Mouse (Mus musculus): ENCODE measurements at regions not wholly inside any gene's neighbourhood (a gene's known extent, or its start where the extent isn't known, plus 50 kb on each side); places are given as distances from the start of the nearest gene placed in this dataset.
A peak's percentile ranks its signal among the peaks of the same experiment; 100 is the strongest.

DNA sequence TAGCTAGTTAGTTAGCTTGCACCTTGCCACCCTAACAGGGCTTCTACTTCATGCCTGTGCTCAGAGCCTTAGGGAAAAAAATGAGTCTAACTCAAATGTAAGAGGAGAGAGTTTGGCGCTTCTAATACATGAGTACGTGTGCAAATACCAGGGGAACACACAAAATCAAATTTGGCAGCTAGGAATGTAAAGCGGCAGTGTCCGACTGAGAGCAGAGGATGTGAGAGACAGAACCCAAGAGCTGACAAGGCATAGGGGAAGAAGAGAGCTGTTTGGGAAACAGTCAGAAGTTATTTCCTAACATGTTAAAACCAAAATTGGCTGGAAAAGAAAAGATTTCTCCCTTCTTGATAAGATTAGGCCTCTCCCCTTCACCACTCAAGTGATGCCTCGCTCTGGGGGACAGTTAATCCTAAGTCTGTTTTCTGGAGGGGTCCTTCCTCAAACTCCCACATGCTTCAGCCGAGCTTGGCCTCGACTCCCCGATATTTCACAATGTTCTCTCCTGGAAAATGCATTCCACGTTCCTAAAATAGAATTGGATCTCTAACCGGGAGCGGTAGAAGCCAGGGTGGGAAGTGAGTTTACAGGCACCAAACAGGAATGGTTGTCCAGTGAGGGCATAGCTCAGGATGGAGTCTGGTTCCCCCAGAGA is 229.1 kb downstream of the Maf start:
- no peak for DNase-seq (ENCODE audit: low read depth)

DNA sequence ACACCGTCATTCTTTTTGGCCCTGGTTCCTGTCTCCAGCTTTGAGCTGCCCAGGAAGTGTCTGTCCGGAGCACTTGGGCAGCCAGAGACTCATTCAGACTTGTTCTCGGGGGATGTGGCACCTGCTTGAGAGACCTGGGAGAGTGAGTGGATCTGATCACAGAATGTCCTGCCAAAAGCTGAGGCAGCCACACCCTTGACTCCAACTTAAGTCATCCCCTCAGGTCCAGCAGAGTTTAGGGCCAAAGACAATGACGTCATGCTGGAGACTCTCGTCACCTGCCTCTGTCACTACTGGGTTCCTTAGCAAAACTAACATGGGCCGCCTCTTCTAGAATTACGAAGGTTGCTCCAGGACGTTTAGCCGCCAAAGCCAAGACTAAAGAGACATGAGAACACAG is 231.5 kb downstream of the Maf start:
- no peak for DNase-seq (ENCODE audit: low read depth)

GRCm38 (mm10) chr8:115475156-115475555 is 232.4 kb downstream of the Maf start:
- DNase-seq (ENCODE audit: low read depth) = no peak

DNA sequence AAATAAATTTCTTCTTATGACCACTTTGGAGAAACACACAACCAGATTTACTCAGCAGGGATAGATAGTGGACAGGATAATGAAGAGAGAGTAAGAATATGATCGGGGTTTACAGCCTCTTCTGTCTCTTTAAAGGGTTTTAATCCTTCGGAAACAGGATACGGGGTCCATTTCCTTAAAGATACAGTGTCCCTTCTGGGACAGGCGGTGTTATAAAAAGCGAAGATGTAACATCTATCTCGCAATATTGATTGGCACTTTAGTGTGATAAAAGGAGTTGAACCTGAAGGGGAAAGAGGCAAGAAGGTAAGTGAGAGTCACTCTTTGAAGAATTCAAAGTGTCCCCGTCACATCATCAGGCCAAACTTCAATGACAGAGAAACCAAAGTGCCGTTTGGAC is 233.6 kb downstream of the Maf start:
- no peak for DNase-seq (ENCODE audit: low read depth)

DNA sequence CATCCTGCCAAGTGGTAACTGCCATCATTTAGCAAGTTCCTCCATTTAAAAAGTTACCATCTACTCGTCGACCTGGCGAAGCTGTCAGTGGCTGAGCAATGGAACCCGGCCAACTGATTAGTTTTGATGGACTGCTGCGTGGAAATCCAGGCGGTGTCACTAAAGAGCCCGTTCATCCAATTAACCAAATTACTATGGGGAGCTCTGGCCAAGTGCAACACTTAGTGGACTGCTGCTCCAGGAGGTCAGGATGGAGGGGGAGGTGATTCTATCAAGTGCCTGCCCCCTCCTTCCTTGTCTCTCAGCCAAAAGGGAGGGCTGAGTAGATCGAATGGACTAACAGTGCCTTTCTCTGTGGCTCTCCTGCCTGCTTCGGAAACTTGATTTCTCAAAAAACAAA is 241.0 kb downstream of the Maf start:
- DNase-seq (ENCODE audit: low read depth) = no peak

DNA sequence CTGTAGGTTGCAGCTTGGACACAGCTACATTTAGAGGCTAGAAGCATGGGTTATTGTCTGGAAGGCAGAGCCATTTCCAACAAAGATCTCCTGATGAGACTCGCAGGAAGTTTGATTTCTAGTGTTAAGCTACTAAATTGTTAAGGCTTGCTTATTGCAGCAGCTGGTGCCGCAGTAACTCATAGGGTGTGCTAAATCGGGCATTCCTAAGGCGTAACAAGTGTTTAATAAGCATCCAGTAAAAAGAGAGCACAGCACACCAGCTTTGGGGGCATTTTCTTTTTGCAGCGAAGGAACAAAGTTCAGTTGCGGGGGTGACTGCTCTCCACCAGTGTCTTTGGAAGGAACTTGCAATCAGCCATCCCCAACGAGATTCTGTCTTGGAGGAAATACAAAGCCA is 241.5 kb downstream of the Maf start:
- DNase-seq (ENCODE audit: low read depth) = no peak

GRCm38 (mm10) chr8:115462657-115463056 is 244.9 kb downstream of the Maf start:
- DNase-seq (ENCODE audit: low read depth) = peak; percentile 78

GRCm38 (mm10) chr8:115458119-115458518 is 249.5 kb downstream of the Maf start:
- no peak for DNase-seq (ENCODE audit: low read depth)

DNA sequence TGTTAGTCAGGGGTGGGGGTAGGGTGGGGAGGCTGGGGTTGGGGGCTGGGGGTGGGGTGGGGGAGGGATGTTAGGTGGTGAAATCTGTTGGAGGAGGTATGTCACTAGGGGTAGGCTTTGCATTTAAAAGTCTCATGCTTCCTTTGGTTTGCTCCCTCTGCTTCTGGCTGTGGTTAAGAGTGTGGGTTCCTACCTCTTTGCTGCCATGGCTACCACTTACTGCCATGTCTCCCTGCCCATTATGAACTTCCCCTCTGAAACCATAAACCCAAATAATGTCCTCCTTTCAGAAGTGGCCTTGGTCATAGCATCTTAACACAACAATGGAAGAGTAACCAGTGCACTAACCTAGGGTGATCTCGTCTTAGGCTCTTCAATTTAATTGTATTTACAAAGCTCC is 256.8 kb downstream of the Maf start:
- DNase-seq (ENCODE audit: low read depth) = no peak

GRCm38 (mm10) chr8:115448367-115448766 is 259.2 kb downstream of the Maf start:
- DNase-seq (ENCODE audit: low read depth) = no peak

DNA sequence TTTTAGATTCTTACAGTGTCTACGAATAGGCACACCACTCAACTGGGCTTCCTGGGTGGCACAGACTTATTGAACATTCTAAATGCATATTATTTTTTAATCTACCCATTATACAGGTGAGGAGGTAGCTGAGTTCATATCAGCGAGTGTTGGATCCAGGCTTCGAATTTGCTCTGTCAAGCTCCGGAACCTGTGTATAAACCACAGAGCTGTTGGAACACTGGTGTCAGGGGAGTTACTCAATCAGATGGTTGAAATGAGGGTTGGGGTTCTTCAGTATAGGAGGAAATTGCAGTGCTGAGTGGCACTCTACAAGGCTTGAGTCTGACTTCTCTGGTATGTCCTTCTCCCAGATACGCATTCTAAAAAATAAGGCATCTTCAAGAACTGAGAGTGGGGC is 263.1 kb downstream of the Maf start:
- no peak for DNase-seq (ENCODE audit: low read depth)

DNA sequence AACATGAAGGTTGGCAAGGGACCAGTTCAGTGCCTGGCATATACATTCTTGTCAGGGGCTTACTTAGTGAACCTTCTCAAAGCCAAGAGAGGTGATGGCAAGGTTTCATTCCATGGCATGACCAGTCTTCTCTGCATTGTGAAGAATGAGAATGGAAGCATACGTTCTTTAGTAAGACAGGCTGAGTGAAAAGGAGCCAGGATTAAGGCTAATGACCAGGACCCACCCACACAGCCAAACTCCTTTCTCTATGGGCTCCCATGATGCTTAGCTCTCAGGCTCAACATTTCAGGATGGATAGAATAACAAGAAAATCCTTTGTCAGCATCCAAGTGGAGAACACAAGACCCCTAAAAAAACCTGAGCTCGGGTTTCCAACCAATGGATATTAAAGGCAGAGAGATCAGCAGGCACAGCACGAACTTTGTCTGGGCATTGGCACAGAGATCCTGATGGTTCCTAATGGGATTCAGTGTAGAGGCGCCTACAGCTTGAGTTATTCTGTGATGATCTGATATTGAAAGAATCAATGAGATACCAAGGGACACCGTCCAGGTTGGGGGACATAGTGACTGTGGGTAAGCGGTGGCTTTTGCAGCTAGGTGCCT is 265.5 kb downstream of the Maf start:
- no peak for DNase-seq (ENCODE audit: low read depth)

GRCm38 (mm10) chr8:115441323-115441722 is 266.3 kb downstream of the Maf start:
- no peak for DNase-seq (ENCODE audit: low read depth)

GRCm38 (mm10) chr8:115440151-115440550 is 267.4 kb downstream of the Maf start:
- DNase-seq (ENCODE audit: low read depth) = no peak

- no peak for DNase-seq (ENCODE audit: low read depth)
Measured at GRCm38 (mm10) chr8:115439512-115439911, 268.1 kb downstream of the Maf start.

DNA sequence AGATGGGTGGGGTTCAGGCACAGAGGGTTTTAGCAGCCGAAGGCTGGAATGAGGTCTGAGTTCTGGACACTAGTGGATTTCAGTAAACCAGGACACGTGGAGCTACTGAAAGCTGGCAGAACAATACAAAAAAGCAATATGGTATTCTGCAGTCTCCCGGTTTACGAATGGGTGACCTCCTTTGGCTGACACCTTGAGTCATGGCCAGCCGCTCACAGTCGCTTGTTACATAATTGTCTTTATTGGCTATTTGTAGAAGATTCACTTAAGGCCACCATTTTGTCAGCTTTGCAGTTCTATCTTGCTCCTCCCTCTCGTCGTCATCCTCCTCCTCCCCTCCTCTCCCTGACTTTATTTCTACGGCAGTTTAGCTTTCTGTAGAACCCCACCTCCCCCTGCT is 269.6 kb downstream of the Maf start:
- no peak for DNase-seq (ENCODE audit: low read depth)

DNA sequence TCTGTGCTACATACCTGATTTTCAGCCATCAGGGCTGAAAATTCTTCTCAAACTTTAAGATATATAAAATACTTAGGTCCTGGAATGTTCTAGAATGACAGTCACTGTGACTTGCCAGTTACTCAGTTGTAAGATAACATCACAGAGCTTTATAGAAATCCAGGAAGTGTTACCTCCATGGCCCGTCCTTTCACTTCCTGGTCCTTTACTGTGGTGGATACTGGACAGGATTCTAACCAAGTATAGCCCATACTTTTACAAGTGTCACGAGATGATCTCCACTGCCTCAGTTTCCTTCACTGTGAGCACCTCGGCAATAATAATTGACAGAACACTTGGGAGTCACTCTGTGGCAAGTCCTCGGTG is 271.3 kb downstream of the Maf start:
- no peak for DNase-seq (ENCODE audit: low read depth)

DNA sequence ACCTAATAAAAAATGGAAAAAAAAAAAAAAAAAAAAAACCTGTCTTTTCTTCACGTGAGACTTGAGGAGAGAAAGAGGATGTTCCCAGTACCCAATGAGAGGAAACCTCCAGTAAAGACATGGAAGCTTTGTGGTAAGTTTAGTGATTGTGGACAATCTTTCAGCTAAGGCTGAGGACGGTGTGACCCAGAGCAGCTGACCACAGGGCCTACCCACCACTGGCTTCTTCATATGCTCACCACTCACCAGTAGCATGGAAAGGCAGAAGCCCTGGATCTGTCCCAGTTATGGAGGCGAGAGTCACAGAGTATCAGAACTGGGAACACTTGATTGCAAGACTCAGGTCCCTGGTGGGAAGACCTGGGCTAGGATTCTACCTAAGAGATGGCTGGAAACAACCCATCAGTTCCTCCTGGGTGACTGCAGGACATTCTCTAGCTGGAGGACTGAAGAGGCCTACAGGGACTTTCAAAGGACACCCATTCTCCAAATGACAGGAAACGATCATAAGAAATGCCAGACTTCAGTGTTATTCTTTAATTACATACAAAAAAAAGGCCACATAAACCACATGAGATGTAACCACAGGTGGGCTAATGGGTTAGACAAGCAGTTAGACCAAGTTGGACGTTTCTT is 271.8 kb downstream of the Maf start:
- no peak for DNase-seq (ENCODE audit: low read depth)

- DNase-seq (ENCODE audit: low read depth) = no peak
Measured at GRCm38 (mm10) chr8:115432396-115433040, 275.1 kb downstream of the Maf start.

GRCm38 (mm10) chr8:115430793-115431192 is 276.8 kb downstream of the Maf start:
- no peak for DNase-seq (ENCODE audit: low read depth)

DNA sequence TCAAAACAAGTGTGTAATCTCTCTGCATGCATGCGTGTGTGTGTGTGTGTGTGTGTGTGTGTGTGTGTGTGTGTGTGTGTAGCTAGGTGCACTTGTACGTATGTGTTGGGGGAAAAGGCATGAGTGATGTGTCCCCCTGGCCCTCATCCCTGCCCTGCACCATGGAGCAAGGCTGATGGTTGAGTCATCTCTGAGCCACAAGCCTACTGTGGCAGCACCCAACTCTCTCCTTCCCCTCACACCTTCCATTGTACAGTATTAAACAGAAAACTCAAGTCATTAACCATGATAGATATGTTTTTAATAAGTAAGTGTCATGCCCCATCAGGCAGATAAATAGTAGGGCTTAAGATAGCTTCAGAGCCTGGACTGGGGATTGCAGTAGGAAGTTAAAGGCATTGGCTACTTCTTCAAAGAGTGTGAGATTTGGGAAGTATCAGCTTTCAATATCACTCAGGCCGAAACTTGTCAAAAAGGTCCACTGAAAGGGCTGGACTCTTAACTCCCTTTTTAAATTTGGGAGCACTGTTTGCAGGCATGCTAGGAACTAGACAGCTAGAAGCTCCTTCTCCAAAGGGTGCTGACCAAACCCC is 278.2 kb downstream of the Maf start:
- no peak for DNase-seq (ENCODE audit: low read depth)

- DNase-seq (ENCODE audit: low read depth) = no peak
Measured at GRCm38 (mm10) chr8:115428528-115429290, 278.9 kb downstream of the Maf start.

Measured in gonadal fat pad, adult 2 months (tissue).